Mouse (Mus musculus) MEL (cell line): ENCODE measurements around the gene Spata31d1a. TPM values are rescaled to one million over a fixed set of nuclear protein-coding genes. Genes with fewer than 3 reads are reported as not detected.

ENCODE experiments used
- DNase-seq: peaks from one replicate; pipeline ENCODE4 v3.0.0; 2011; ENCODE audit warnings: low read depth, low spot score
- H3K27ac ChIP-seq: 2 replicates; pipeline ENCODE4 v1.5.1; 2012; ENCODE audit warnings: low read depth, mild to moderate bottlenecking, control low read depth, low read length, moderate library complexity; ENCODE audit not compliant: control insufficient read depth
- H3K27me3 ChIP-seq, 2 experiments: fragments of 150-350 bp in 1 of 2; sonication (generic) in 1 of 2; 2 replicates each; pipeline ENCODE4 v1.6.1; 2012; ENCODE audit warnings: low read length in 2 of 2, mild to moderate bottlenecking in 2 of 2, improper control_type of control experiment in 1 of 2, moderate library complexity in 1 of 2; ENCODE audit not compliant: insufficient read depth in 2 of 2, control insufficient read depth in 1 of 2
- H3K36me3 ChIP-seq, 2 experiments: 2 replicates each; pipeline ENCODE4 v1.6.1; 2012 to 2014; ENCODE audit warnings: low read length in 2 of 2, improper control_type of control experiment in 1 of 2, inconsistent platforms in 1 of 2, mild to moderate bottlenecking in 1 of 2; ENCODE audit not compliant: insufficient read depth in 2 of 2, control insufficient read depth in 1 of 2
- H3K4me1 ChIP-seq, 2 experiments: fragments of 150-350 bp in 1 of 2; sonication (generic) in 1 of 2; 2 replicates each; pipeline ENCODE4 v1.6.1; 2012; ENCODE audit warnings: low read length in 2 of 2, improper control_type of control experiment in 1 of 2, mild to moderate bottlenecking in 1 of 2; ENCODE audit not compliant: insufficient read depth in 2 of 2, control insufficient read depth in 1 of 2
- H3K4me3 ChIP-seq, 2 experiments: fragments of 150-350 bp in 1 of 2; sonication (generic) in 1 of 2; 2 replicates each; pipeline ENCODE4 v1.5.1; 2012; ENCODE audit warnings: low read depth in 2 of 2, low read length in 2 of 2, mild to moderate bottlenecking in 2 of 2, moderate library complexity in 2 of 2, control low read depth in 1 of 2, improper control_type of control experiment in 1 of 2; ENCODE audit not compliant: control insufficient read depth in 1 of 2, insufficient read depth in 1 of 2
- H3K79me2 ChIP-seq: 2 replicates; pipeline ENCODE4 v1.6.1; 2012; ENCODE audit warnings: mild to moderate bottlenecking, low read length, moderate library complexity; ENCODE audit not compliant: control insufficient read depth, poor library complexity, insufficient read depth
- H3K9ac ChIP-seq: 2 replicates; pipeline ENCODE4 v1.6.1; 2012; ENCODE audit warnings: low read depth, mild to moderate bottlenecking, control low read depth, low read length, moderate library complexity; ENCODE audit not compliant: control insufficient read depth, poor library complexity, severe bottlenecking
- H3K9me3 ChIP-seq: fragments of 150-350 bp; sonication (generic); replicated peaks from 2 replicates; pipeline ENCODE4 v1.6.1; 2012; ENCODE audit warnings: mild to moderate bottlenecking, low read length, improper control_type of control experiment, moderate library complexity; ENCODE audit not compliant: insufficient read depth
- CHD2 ChIP-seq: IDR thresholded peaks from 2 replicates; pipeline ENCODE4 v1.6.1; 2011; ENCODE audit warnings: low read length, improper control_type of control experiment
- CTCF ChIP-seq, 3 experiments: IDR thresholded peaks in 2 of 3; conservative IDR thresholded peaks in 1 of 3; 2 replicates each; pipeline ENCODE4 v1.5.1; 2011 to 2012; ENCODE audit warnings: low read length in 3 of 3, low read depth in 2 of 3, mild to moderate bottlenecking in 2 of 3, improper control_type of control experiment in 1 of 3, inconsistent platforms in 1 of 3, mixed read lengths in 1 of 3, moderate library complexity in 1 of 3; ENCODE audit not compliant: control insufficient read depth in 1 of 3, insufficient read depth in 1 of 3, poor library complexity in 1 of 3, severe bottlenecking in 1 of 3
- E2F4 ChIP-seq: IDR thresholded peaks from 2 replicates; pipeline ENCODE4 v1.6.1; 2011; ENCODE audit warnings: low read depth, low read length, improper control_type of control experiment, borderline replicate concordance
- ELF1 ChIP-seq: IDR thresholded peaks from 2 replicates; pipeline ENCODE4 v1.6.1; 2014; ENCODE audit warnings: low read depth, mild to moderate bottlenecking, inconsistent platforms, low read length, improper control_type of control experiment, moderate library complexity
- EP300 ChIP-seq, 2 experiments: IDR thresholded peaks; 2 replicates each; pipeline ENCODE4 v1.6.1; 2011; ENCODE audit warnings: improper control_type of control experiment in 2 of 2, low read length in 2 of 2, low read depth in 1 of 2, mild to moderate bottlenecking in 1 of 2
- ETS1 ChIP-seq: IDR thresholded peaks from 2 replicates; pipeline ENCODE4 v1.6.1; 2012; ENCODE audit warnings: low read depth, mild to moderate bottlenecking, inconsistent platforms, low read length, improper control_type of control experiment, moderate library complexity
- GABPA ChIP-seq: IDR thresholded peaks from 2 replicates; pipeline ENCODE4 v1.6.1; 2012; ENCODE audit warnings: low read depth, mild to moderate bottlenecking, inconsistent platforms, low read length, improper control_type of control experiment, moderate library complexity
- HCFC1 ChIP-seq: IDR thresholded peaks from 2 replicates; pipeline ENCODE4 v1.6.1; 2012; ENCODE audit warnings: low read depth, mild to moderate bottlenecking, inconsistent platforms, low read length, improper control_type of control experiment, moderate library complexity
- JUND ChIP-seq: IDR thresholded peaks from 2 replicates; pipeline ENCODE4 v1.6.1; 2011; ENCODE audit warnings: low read depth, mild to moderate bottlenecking, improper control_type of control experiment, low read length
- MAX ChIP-seq: IDR thresholded peaks from 2 replicates; pipeline ENCODE4 v1.6.1; 2011; ENCODE audit warnings: low read length, improper control_type of control experiment
- MEF2A ChIP-seq: IDR thresholded peaks from 2 replicates; pipeline ENCODE4 v1.6.1; 2014; ENCODE audit warnings: low read depth, mild to moderate bottlenecking, inconsistent platforms, low read length, improper control_type of control experiment; ENCODE audit not compliant: poor library complexity, insufficient replicate concordance, severe bottlenecking; ENCODE audit errors: extremely low read depth
- MYB ChIP-seq: IDR thresholded peaks from 2 replicates; pipeline ENCODE4 v1.6.1; 2011; ENCODE audit warnings: mild to moderate bottlenecking, low read depth, low read length, improper control_type of control experiment
- NELFE ChIP-seq: IDR thresholded peaks from 2 replicates; pipeline ENCODE4 v1.6.1; 2011; ENCODE audit warnings: low read depth, low read length, improper control_type of control experiment
- NRF1 ChIP-seq: IDR thresholded peaks from 2 replicates; pipeline ENCODE4 v1.6.1; 2014; ENCODE audit warnings: low read depth, mild to moderate bottlenecking, inconsistent platforms, low read length, improper control_type of control experiment, moderate library complexity; ENCODE audit not compliant: poor library complexity, insufficient read depth, severe bottlenecking
- RAD21 ChIP-seq: IDR thresholded peaks from 2 replicates; pipeline ENCODE4 v1.6.1; 2011; ENCODE audit warnings: mild to moderate bottlenecking, low read depth, low read length, improper control_type of control experiment
- RCOR1 ChIP-seq: IDR thresholded peaks from 2 replicates; pipeline ENCODE4 v1.6.1; 2012; ENCODE audit warnings: low read depth, mild to moderate bottlenecking, inconsistent platforms, low read length, improper control_type of control experiment
- SIN3A ChIP-seq: IDR thresholded peaks from 2 replicates; pipeline ENCODE4 v1.6.1; 2012; ENCODE audit warnings: low read length, improper control_type of control experiment, inconsistent platforms
- SMC3 ChIP-seq: IDR thresholded peaks from 2 replicates; pipeline ENCODE4 v1.6.1; 2011; ENCODE audit warnings: low read depth, low read length, improper control_type of control experiment
- TAL1 ChIP-seq: IDR thresholded peaks from 2 replicates; pipeline ENCODE4 v1.6.1; 2012; ENCODE audit warnings: mild to moderate bottlenecking, inconsistent platforms, low read length, moderate library complexity, mixed read lengths
- TBP ChIP-seq: IDR thresholded peaks from 2 replicates; pipeline ENCODE4 v1.8.0; 2011; ENCODE audit warnings: low read depth, low read length, improper control_type of control experiment
- TCF12 ChIP-seq: IDR thresholded peaks from 2 replicates; pipeline ENCODE4 v1.6.1; 2014; ENCODE audit warnings: low read depth, mild to moderate bottlenecking, inconsistent platforms, low read length, improper control_type of control experiment, moderate library complexity
- UBTF ChIP-seq: IDR thresholded peaks from 2 replicates; pipeline ENCODE4 v1.6.1; 2012; ENCODE audit warnings: low read depth, mild to moderate bottlenecking, inconsistent platforms, low read length, improper control_type of control experiment, moderate library complexity, borderline replicate concordance; ENCODE audit not compliant: insufficient read depth
- ZC3H11A ChIP-seq: IDR thresholded peaks from 2 replicates; pipeline ENCODE4 v1.6.1; 2012; ENCODE audit warnings: low read depth, mild to moderate bottlenecking, inconsistent platforms, low read length, improper control_type of control experiment
- ZKSCAN1 ChIP-seq: IDR thresholded peaks from 2 replicates; pipeline ENCODE4 v1.6.1; 2012; ENCODE audit warnings: low read depth, mild to moderate bottlenecking, inconsistent platforms, low read length, improper control_type of control experiment, moderate library complexity
- ZNF384 ChIP-seq: IDR thresholded peaks from 2 replicates; pipeline ENCODE4 v1.6.1; 2012; ENCODE audit warnings: low read depth, mild to moderate bottlenecking, inconsistent platforms, low read length, improper control_type of control experiment
- polyA plus RNA-seq, 2 experiments: library from polyadenylated mRNA; stranded (reverse) in 1 of 2; unstranded in 1 of 2; fragments of >175 nt in 1 of 2; fragments of >200 nt in 1 of 2; gene quantifications; 2 replicates each; pipeline versions ENCODE4 v1.2.1 to v1.2.4; 2012; ENCODE audit warnings: low replicate concordance in 2 of 2, low read depth in 1 of 2; ENCODE audit not compliant: insufficient read length in 2 of 2, insufficient read depth in 1 of 2, missing spikeins in 1 of 2
- total RNA-seq: library from RNA; depleted of rRNA; stranded (reverse); fragments of 300-350 nt; gene quantifications from 2 replicates; pipeline ENCODE4 v1.2.3, GENCODE M21; 2012

Spata31d1a gene
- total and polyA plus RNA-seq, 3 experiments: 0.03 TPM; not detected in 2

DNA sequence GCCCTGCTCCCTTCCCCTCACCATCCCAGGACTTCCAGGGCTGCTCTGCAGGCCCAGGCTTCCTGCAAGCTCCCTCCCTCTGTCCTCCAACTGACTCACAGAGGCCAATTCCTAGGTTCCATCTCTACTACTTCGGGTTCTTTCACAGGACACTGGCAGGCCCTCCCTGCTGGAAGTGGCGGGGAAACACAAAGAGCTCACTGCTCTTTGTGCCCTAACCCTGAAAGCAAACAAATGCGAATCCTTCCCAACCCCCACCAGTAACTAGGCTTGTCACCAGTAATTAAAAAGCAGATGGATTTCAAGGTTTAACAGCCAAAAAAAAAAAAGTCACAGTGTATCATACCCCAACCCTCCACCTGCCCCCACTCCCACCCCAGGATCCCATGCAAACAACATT lies 35.9 kb downstream of the Spata31d1a start:
- Histone ChIP-seq H3K4me1 (peaks cover 12 to 30% of the 10 kb centered on the region in 2 experiments), H3K9me3 (no peaks in the 10 kb centered on the region)
- TF ChIP-seq RAD21 (no peak), TCF12 (no peak), CHD2 (no peak), MAX (no peak), E2F4 (no peak)
- TF ChIP-seq, all 39 proteins: peak for 0
- Histone ChIP-seq H3K27ac (no peak overlapping the region), H3K36me3 (peaks cover 0 to 18% of the 10 kb centered on the region in 2 experiments; a peak in 2 of 4 replicates), H3K4me3 (peak overlapping the region; percentile 42 to 99), H3K9ac (peak overlapping the region; percentile 76), H3K27me3 (no peaks in the 10 kb centered on the region), H3K79me2 (peaks cover 21% of the 10 kb centered on the region)
- DNase-seq: peak; percentile 45

DNA sequence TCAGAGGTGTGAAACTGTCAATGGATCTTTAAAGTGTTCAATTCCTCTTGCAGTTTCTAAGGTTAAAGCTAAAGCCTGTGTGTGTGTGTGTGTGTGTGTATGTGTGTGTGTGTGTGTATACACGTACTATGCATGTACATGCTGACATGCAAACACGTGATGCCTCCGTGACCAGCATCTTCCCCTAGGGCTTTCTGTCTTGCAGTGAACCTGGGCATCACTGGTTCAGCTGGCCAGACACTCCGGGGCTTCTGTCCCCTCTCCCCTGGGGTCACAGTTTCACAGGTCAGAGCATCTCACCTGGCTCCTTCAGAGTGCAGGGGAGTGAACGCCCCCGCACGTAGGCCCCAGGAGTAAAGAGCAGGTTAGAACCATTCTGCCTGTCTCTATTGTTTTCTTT lies 36.5 kb downstream of the Spata31d1a start:
- H3K4me1 ChIP-seq: peaks cover 12 to 33% of the 10 kb centered on the region in 2 experiments
- no peak for DNase-seq
- peak overlapping the region; percentile 29; the same call in 1 of the 2 replicates for H3K9ac ChIP-seq
- no peak for TF ChIP-seq CHD2
- no peak for TF ChIP-seq RCOR1
- TF ChIP-seq MAX: no peak
- H3K79me2 ChIP-seq: peaks cover 21% of the 10 kb centered on the region
- no peak overlapping the region for H3K27ac ChIP-seq
- no peaks in the 10 kb centered on the region for H3K9me3 ChIP-seq
- no peaks in the 10 kb centered on the region for H3K27me3 ChIP-seq
- no peak overlapping the region; a peak in 1 of 4 replicates for H3K4me3 ChIP-seq
- H3K36me3 ChIP-seq: peaks cover 0 to 22% of the 10 kb centered on the region in 2 experiments; a peak in 2 of 4 replicates

- no peak overlapping the region; a peak in 1 of 4 replicates for H3K4me3 ChIP-seq
- peak; percentile 53 for DNase-seq
- peaks cover 0 to 28% of the 10 kb centered on the region in 2 experiments; a peak in 2 of 4 replicates for H3K36me3 ChIP-seq
- H3K9ac ChIP-seq: no peak overlapping the region
- peaks cover 11 to 41% of the 10 kb centered on the region in 2 experiments for H3K4me1 ChIP-seq
- H3K79me2 ChIP-seq: peaks cover 21% of the 10 kb centered on the region
- no peaks in the 10 kb centered on the region for H3K27me3 ChIP-seq
- no peaks in the 10 kb centered on the region for H3K9me3 ChIP-seq
- peak overlapping the region; percentile 22 for H3K27ac ChIP-seq
- no peak for TF ChIP-seq ELF1
- no peak for TF ChIP-seq CTCF (IDR thresholded peaks at IDR 0.05 in 2 of 3, conservative IDR thresholded peaks at IDR 0.05 in 1 of 3; ENCODE audit: control insufficient read depth in 1 of 3, insufficient read depth in 1 of 3, low read depth in 2 of 3, low read length in 3 of 3, poor library complexity in 1 of 3, severe bottlenecking in 1 of 3)
- TF ChIP-seq NELFE: no peak
- TF ChIP-seq EP300 (IDR thresholded peaks at IDR 0.05; ENCODE audit: low read depth in 1 of 2, low read length in 2 of 2): peak; percentile 28 to 41; a peak in 2 of 4 replicates
- no peak for TF ChIP-seq JUND
- no peak for TF ChIP-seq UBTF
- TF ChIP-seq GABPA: no peak
- no peak for TF ChIP-seq MEF2A
- TF ChIP-seq HCFC1: no peak
- TF ChIP-seq NRF1: no peak
- TF ChIP-seq ZKSCAN1: no peak
- TF ChIP-seq SIN3A: peak; percentile 25; the same call in 1 of the 2 replicates
- TF ChIP-seq SMC3: no peak
- no peak for TF ChIP-seq ETS1
- TF ChIP-seq TCF12: 0 out of 2 replicates have a peak, but pooled peaks have one; percentile 9
- peak; percentile 40; the same call in 1 of the 2 replicates for TF ChIP-seq TAL1
- no peak for TF ChIP-seq ZNF384
- no peak for TF ChIP-seq E2F4
- 0 out of 2 replicates have a peak, but pooled peaks have one; percentile 22 for TF ChIP-seq TBP
- no peak for TF ChIP-seq MYB
- TF ChIP-seq ZC3H11A: no peak
Measured at GRCm38 (mm10) chr13:59672248-59672647, 37.9 kb downstream of the Spata31d1a start.
